Mouse (Mus musculus): ENCODE results near the gene Fut11.

GRCm38 (mm10) chr14:20654690-20655421 is 39.9 kb upstream of the Fut11 start:
- TF ChIP-seq CTCF (IDR thresholded peaks at IDR 0.05; ENCODE audit: insufficient read depth, low read depth, low read length) (no peak), POLR2A (IDR thresholded peaks at IDR 0.05; ENCODE audit: insufficient read depth, low read depth, low read length) (no peak)
